ENCODE assay signal across 9 mouse cellular contexts in the genomic region with DNA sequence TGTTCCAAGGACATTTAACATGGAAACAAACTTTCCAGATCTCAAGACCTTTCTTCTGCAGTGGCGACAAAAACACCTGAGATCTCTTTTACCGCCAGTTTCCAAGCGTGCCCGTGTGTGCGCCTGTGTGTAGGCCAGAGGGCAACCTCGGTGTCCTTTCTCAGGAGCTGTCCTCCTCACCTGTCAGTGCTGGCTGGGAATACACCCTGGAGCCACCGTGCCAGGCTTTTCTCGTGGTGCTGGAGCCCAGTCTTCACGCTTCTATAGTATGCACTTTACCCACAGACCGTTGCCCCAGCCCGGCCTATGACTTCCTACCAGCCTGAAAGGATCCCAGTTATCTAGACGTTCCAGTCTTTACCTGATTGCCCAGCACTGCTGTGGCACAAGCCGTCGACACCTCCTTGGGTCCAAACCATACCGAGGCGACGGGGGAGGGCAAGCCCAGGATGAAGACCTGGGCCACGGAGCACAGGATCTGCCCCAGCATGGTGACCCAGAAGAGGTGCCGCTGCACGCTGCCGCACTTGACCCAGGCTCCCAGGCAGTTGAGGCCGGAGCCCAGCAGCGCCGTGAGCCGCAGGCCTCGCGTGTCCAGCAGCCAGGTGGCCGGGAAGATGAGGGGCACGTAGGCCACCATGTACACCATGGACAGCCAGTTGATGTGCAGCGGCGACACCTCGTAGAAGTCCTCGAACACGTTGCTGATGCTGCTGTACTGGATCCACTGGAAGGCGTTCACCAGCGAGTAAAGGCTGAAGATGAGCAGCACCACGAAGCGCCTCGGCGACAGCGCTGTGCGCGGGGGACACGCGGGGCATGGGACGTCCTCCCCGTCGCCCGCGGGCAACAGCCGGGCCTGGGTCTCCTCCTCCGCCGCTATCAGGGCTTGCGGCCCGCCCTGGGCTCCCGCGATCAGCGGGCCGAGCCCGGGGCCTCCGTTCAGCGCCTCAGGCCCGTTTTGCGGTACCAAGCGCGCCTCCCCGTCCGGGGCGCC. TPM values are rescaled to one million over a fixed set of nuclear protein-coding genes. Genes with fewer than 3 reads are reported as not detected.
DNase-seq lines count a peak whose midpoint lies in the region; ATAC-seq and TF ChIP-seq lines count a peak whose summit lies in the region.
"Had no signal": no experiment of that assay in that cellular context is flagged by ENCODE, and none has a peak within 500 bp of the region (broad histone marks: within the 10 kb centered on the region; RNA-seq: fewer than 3 reads in every experiment).

No protein-coding gene starts in this region.

- H3K9ac ChIP-seq in stomach, postnatal 0 days (ENCODE audit: low read length) = peak overlapping the region; percentile 86

- H3K27me3 ChIP-seq in hindbrain, embryonic 10.5 days (ENCODE audit: insufficient read depth, poor library complexity, severe bottlenecking) = no peaks in the 10 kb centered on the region
- no peaks in the 10 kb centered on the region for H3K27me3 ChIP-seq in stomach, postnatal 0 days (ENCODE audit: control insufficient read depth, insufficient read depth, low read length)

- TF ChIP-seq EP300 in stomach, postnatal 0 days (optimal IDR thresholded peaks at IDR 0.05) = no peak

- TF ChIP-seq CTCF in left cerebral cortex, adult 2 months (IDR thresholded peaks at IDR 0.05) = no peak
- no peak for TF ChIP-seq CTCF in stomach, postnatal 0 days (IDR thresholded peaks at IDR 0.05; ENCODE audit: low read depth)

- peak; percentile 22; the same call in 1 of the 2 replicates for ATAC-seq in erythroid progenitor cell, adult 5-6 weeks (replicated peaks; ENCODE audit: low FRiP score, poor library complexity, severe bottlenecking)
- ATAC-seq in stomach, postnatal 0 days (ENCODE audit: low FRiP score, low TSS enrichment) = peak; percentile 7; the same call in 1 of the 2 replicates

- peak; percentile 34 for DNase-seq in layer of hippocampus, adult 11-12 months (ENCODE audit: low spot score)
- no peak for DNase-seq in layer of hippocampus, adult 9-10 months (ENCODE audit: low spot score)
- peak; percentile 36 for DNase-seq in adipocyte (ENCODE audit: low spot score)
- no peak for DNase-seq in hindbrain, embryonic 10.5 days (ENCODE audit: low spot score)
- peak in 1 of 2 experiments; percentile 36 for DNase-seq in left cerebral cortex, adult 2 months (ENCODE audit: extremely low spot score in 1 of 2, low spot score in 2 of 2)
- peak; percentile 39 for DNase-seq in stomach, postnatal 0 days (ENCODE audit: low spot score)

- no peaks in the 10 kb centered on the region for H3K9me3 ChIP-seq in hindbrain, embryonic 10.5 days
- no peaks in the 10 kb centered on the region for H3K9me3 ChIP-seq in stomach, postnatal 0 days (ENCODE audit: control insufficient read depth, low read length)

- intact Hi-C loops in left cerebral cortex, adult 2 months (cut with DNase I) = loop anchor here (2.0 to 5.0 kb wide), 2 partner anchors 37 to 692 kb away; a partner anchor contains a TSS

- peak overlapping the region; percentile 71 for H3K4me3 ChIP-seq in hindbrain, embryonic 10.5 days
- H3K4me3 ChIP-seq in left cerebral cortex, adult 2 months = peak overlapping the region; percentile 76
- H3K4me3 ChIP-seq in macrophage (ENCODE audit: inconsistent target) = peak overlapping the region; percentile 78
- peak overlapping the region; percentile 78 for H3K4me3 ChIP-seq in stomach, postnatal 0 days (ENCODE audit: low read depth, low read length)

- H3K36me3 ChIP-seq in hindbrain, embryonic 10.5 days = peaks cover 10% of the 10 kb centered on the region
- H3K36me3 ChIP-seq in macrophage (ENCODE audit: inconsistent target) = 0 out of 2 replicates have a peak, but pooled peaks cover 8% of the 10 kb centered on the region
- H3K36me3 ChIP-seq in stomach, postnatal 0 days (ENCODE audit: control insufficient read depth, insufficient read depth, low read length) = 0 out of 2 replicates have a peak, but pooled peaks cover 5% of the 10 kb centered on the region

- 2% methylated on average over 69 of the region's 69 CpGs for WGBS in hindbrain, embryonic 10.5 days
- 12% methylated on average over 65 of the region's 69 CpGs for WGBS in macrophage (ENCODE audit: missing documents)
- WGBS in stomach, postnatal 0 days = 2% methylated on average over 67 of the region's 69 CpGs

- peak overlapping the region; percentile 93 for H3K27ac ChIP-seq in hindbrain, embryonic 10.5 days
- peak overlapping the region; percentile 87 for H3K27ac ChIP-seq in left cerebral cortex, adult 2 months
- peak overlapping the region; percentile 56 for H3K27ac ChIP-seq in macrophage
- peak overlapping the region; percentile 78 for H3K27ac ChIP-seq in stomach, postnatal 0 days (replicated peaks)

- peak overlapping the region; percentile 96 for H3K4me2 ChIP-seq in stomach, postnatal 0 days (replicated peaks; ENCODE audit: low read depth)

- peaks cover 47% of the 10 kb centered on the region for H3K79me2 ChIP-seq in macrophage (ENCODE audit: inconsistent target)

- peaks cover 31% of the 10 kb centered on the region for H3K4me1 ChIP-seq in hindbrain, embryonic 10.5 days (replicated peaks)
- peaks cover 8% of the 10 kb centered on the region for H3K4me1 ChIP-seq in stomach, postnatal 0 days (replicated peaks; ENCODE audit: control insufficient read depth, insufficient read depth)

RNA-seq across cellular contexts. Expression of a gene that starts 0.6 kb away (rescaled TPM):
- 5.8 and 7.1 TPM in 2 replicates for total RNA-seq in erythroid progenitor cell, adult 5-6 weeks (2015; ENCODE audit: low replicate concordance)
- total RNA-seq in erythroid progenitor cell, adult 5-6 weeks (2017; ENCODE audit: low replicate concordance) = 3.6 and 6.7 TPM in 2 replicates
- 6.4 and 6.9 TPM in 2 replicates for polyA plus RNA-seq in hindbrain, embryonic 10.5 days (2016; fragmentation: Nextera tagmentation; extraction: Ambion mirVana)
- 10 to 100 TPM; 14.4 to 16.8 TPM for total RNA-seq in left cerebral cortex, adult 2 months (2021)
- total RNA-seq in macrophage (2018; cell fraction: chromatin; rRNA removed) = 100 to 1,000 TPM in 20 of 26 experiments, 10 to 100 TPM in 6; 35.0 to 275 (median 143) TPM
- 100 to 1,000 TPM in 1 of 26 experiments, 10 to 100 TPM in 25; 32.5 to 109 (median 56.1) TPM for total RNA-seq in macrophage (2018; cell fraction: cytosol; rRNA removed)
- total RNA-seq in macrophage (2018; cell fraction: nucleus; rRNA removed) = 100 to 1,000 TPM in 21 of 26 experiments, 10 to 100 TPM in 5; 40.7 to 293 (median 123) TPM
- polyA plus RNA-seq in macrophage (2018) = 58.5 to 74.7 TPM (median 60.7 TPM) in 3 replicates
- 2.9 and 3.2 TPM in 2 replicates for polyA plus RNA-seq in stomach, postnatal 0 days (2015; fragmentation: Nextera tagmentation; extraction: Ambion mirVana)

RNA-seq across cellular contexts. Expression of a gene that starts 11.1 kb away (rescaled TPM):
- not detected in 2 replicates for total RNA-seq in erythroid progenitor cell, adult 5-6 weeks (2015; ENCODE audit: low replicate concordance)
- total RNA-seq in erythroid progenitor cell, adult 5-6 weeks (2017; ENCODE audit: low replicate concordance) = not detected in 2 replicates
- not detected in 2 replicates for polyA plus RNA-seq in hindbrain, embryonic 10.5 days (2016; fragmentation: Nextera tagmentation; extraction: Ambion mirVana)
- total RNA-seq in left cerebral cortex, adult 2 months (2021) = not detected
- total RNA-seq in macrophage (2018; cell fraction: chromatin; rRNA removed) = not detected
- total RNA-seq in macrophage (2018; cell fraction: cytosol; rRNA removed) = not detected
- total RNA-seq in macrophage (2018; cell fraction: nucleus; rRNA removed) = not detected
- not detected in 3 replicates for polyA plus RNA-seq in macrophage (2018)
- not detected in 2 replicates for polyA plus RNA-seq in stomach, postnatal 0 days (2015; fragmentation: Nextera tagmentation; extraction: Ambion mirVana)
- total RNA-seq: adrenal gland, postnatal 4 days had no signal

RNA-seq across cellular contexts. Expression of a gene that starts 37.4 kb away (rescaled TPM):
- 6.3 and 24.1 TPM in 2 replicates for total RNA-seq in erythroid progenitor cell, adult 5-6 weeks (2015; ENCODE audit: low replicate concordance)
- 3.9 and 22.1 TPM in 2 replicates for total RNA-seq in erythroid progenitor cell, adult 5-6 weeks (2017; ENCODE audit: low replicate concordance)
- polyA plus RNA-seq in hindbrain, embryonic 10.5 days (2016; fragmentation: Nextera tagmentation; extraction: Ambion mirVana) = 9.9 and 13.9 TPM in 2 replicates
- total RNA-seq in left cerebral cortex, adult 2 months (2021) = 10 to 100 TPM; 30.9 to 35.4 TPM
- 100 to 1,000 TPM in 18 of 26 experiments, 10 to 100 TPM in 8; 43.4 to 241 (median 126) TPM for total RNA-seq in macrophage (2018; cell fraction: chromatin; rRNA removed)
- 10 to 100 TPM in 7 of 26 experiments, 1 to 10 TPM in 19; 6.0 to 13.4 (median 8.5) TPM for total RNA-seq in macrophage (2018; cell fraction: cytosol; rRNA removed)
- total RNA-seq in macrophage (2018; cell fraction: nucleus; rRNA removed) = 100 to 1,000 TPM in 2 of 26 experiments, 10 to 100 TPM in 24; 15.4 to 103 (median 65.4) TPM
- polyA plus RNA-seq in macrophage (2018) = 7.7 to 13.2 TPM (median 7.9 TPM) in 3 replicates
- polyA plus RNA-seq in stomach, postnatal 0 days (2015; fragmentation: Nextera tagmentation; extraction: Ambion mirVana) = 8.9 and 11.7 TPM in 2 replicates

RNA-seq across cellular contexts. Expression of a gene that starts 37.5 kb away (rescaled TPM):
- total RNA-seq in erythroid progenitor cell, adult 5-6 weeks (2015; ENCODE audit: low replicate concordance) = 13.3 and 33.1 TPM in 2 replicates
- total RNA-seq in erythroid progenitor cell, adult 5-6 weeks (2017; ENCODE audit: low replicate concordance) = 24.9 and 26.4 TPM in 2 replicates
- 25.5 and 31.0 TPM in 2 replicates for polyA plus RNA-seq in hindbrain, embryonic 10.5 days (2016; fragmentation: Nextera tagmentation; extraction: Ambion mirVana)
- total RNA-seq in left cerebral cortex, adult 2 months (2021) = under 1 TPM; 0.38 to 0.47 TPM
- total RNA-seq in macrophage (2018; cell fraction: chromatin; rRNA removed) = 10 to 100 TPM in 1 of 26 experiments, 1 to 10 TPM in 24, under 1 TPM in 1; 0.87 to 10.3 (median 4.8) TPM
- total RNA-seq in macrophage (2018; cell fraction: cytosol; rRNA removed) = 1 to 10 TPM in 21 of 26 experiments, under 1 TPM in 5; 0.52 to 3.7 (median 1.5) TPM
- total RNA-seq in macrophage (2018; cell fraction: nucleus; rRNA removed) = 10 to 100 TPM in 1 of 26 experiments, 1 to 10 TPM in 23, under 1 TPM in 2; 0.81 to 13.5 (median 3.0) TPM
- polyA plus RNA-seq in macrophage (2018) = 1.1 to 7.5 TPM (median 2.4 TPM) in 3 replicates
- 3.5 and 5.2 TPM in 2 replicates for polyA plus RNA-seq in stomach, postnatal 0 days (2015; fragmentation: Nextera tagmentation; extraction: Ambion mirVana)

RNA-seq across cellular contexts. Expression of a gene that starts 46.2 kb away (rescaled TPM):
- not detected in 2 replicates for total RNA-seq in erythroid progenitor cell, adult 5-6 weeks (2015; ENCODE audit: low replicate concordance)
- total RNA-seq in erythroid progenitor cell, adult 5-6 weeks (2017; ENCODE audit: low replicate concordance) = not detected in 2 replicates
- polyA plus RNA-seq in hindbrain, embryonic 10.5 days (2016; fragmentation: Nextera tagmentation; extraction: Ambion mirVana) = 39.1 and 50.5 TPM in 2 replicates
- total RNA-seq in left cerebral cortex, adult 2 months (2021) = 1 to 10 TPM; 2.6 to 2.7 TPM
- total RNA-seq in macrophage (2018; cell fraction: chromatin; rRNA removed) = 1 to 10 TPM in 11 of 26 experiments, under 1 TPM in 14, not detected in 1; 0.15 to 7.6 (median 0.91) TPM
- total RNA-seq in macrophage (2018; cell fraction: cytosol; rRNA removed) = 1 to 10 TPM in 12 of 26 experiments, under 1 TPM in 14; 0.38 to 3.7 (median 0.87) TPM
- 1 to 10 TPM in 12 of 26 experiments, under 1 TPM in 14; 0.14 to 6.1 (median 0.99) TPM for total RNA-seq in macrophage (2018; cell fraction: nucleus; rRNA removed)
- polyA plus RNA-seq in macrophage (2018) = 1.9 to 3.0 TPM (median 2.0 TPM) in 3 replicates
- 3.8 and 4.2 TPM in 2 replicates for polyA plus RNA-seq in stomach, postnatal 0 days (2015; fragmentation: Nextera tagmentation; extraction: Ambion mirVana)

Comparison
In these comparisons a context has a peak if more than half of its experiments do, and no peak if none do; other contexts are left out.
1. DNase-seq: peak in layer of hippocampus, adult 11-12 months (single experiment), adipocyte (single experiment) and stomach, postnatal 0 days (single experiment); none in layer of hippocampus, adult 9-10 months (single experiment) and hindbrain, embryonic 10.5 days (single experiment).
2. Peak in every context shown above with its lines, with median percentiles within 50 percentile points of each other: H3K27ac ChIP-seq and H3K4me3 ChIP-seq.